In genomic region chr9:77717831-77718435, GRCm38 (mm10) we compare ENCODE assay signal across 28 mouse cellular contexts. TPM values are rescaled to one million over a fixed set of nuclear protein-coding genes. Genes with fewer than 3 reads are reported as not detected.
A peak's percentile ranks its signal among the peaks of the same experiment; 100 is the strongest.
DNase-seq lines count a peak whose midpoint lies in the region; ATAC-seq lines count a peak whose summit lies in the region.
"Had no signal": no experiment of that assay in that cellular context is flagged by ENCODE, and none has a peak within 500 bp of the region (broad histone marks: within the 10 kb centered on the region; RNA-seq: fewer than 3 reads in every experiment).

No protein-coding gene starts in this region.

- no peak overlapping the region for H3K9ac ChIP-seq in liver, embryonic 16.5 days (ENCODE audit: low read depth, low read length)
- H3K9ac ChIP-seq in liver, embryonic 12.5 days = no peak overlapping the region
- H3K9ac ChIP-seq: heart, embryonic 13.5 days; hindbrain, embryonic 14.5 days; limb, embryonic 15.5 days; liver, postnatal 0 days; midbrain, embryonic 15.5 days had no signal

- ATAC-seq in liver, embryonic 16.5 days (ENCODE audit: low read depth) = peak; percentile 30; the same call in 1 of the 2 replicates
- ATAC-seq in liver, embryonic 12.5 days = no peak
- ATAC-seq: activated CD4-positive, CD25-positive, alpha-beta regulatory T cell, adult 4 months; forebrain, embryonic 16.5 days; intestine, postnatal 0 days; liver, postnatal 0 days; midbrain, embryonic 15.5 days had no signal

- H3K27me3 ChIP-seq in liver, embryonic 16.5 days (ENCODE audit: control insufficient read depth, insufficient read depth, low read depth, low read length) = no peaks in the 10 kb centered on the region
- no peaks in the 10 kb centered on the region for H3K27me3 ChIP-seq in liver, embryonic 12.5 days (replicated peaks)
- H3K27me3 ChIP-seq: CH12.LX; heart, embryonic 13.5 days; limb, embryonic 15.5 days; midbrain, embryonic 15.5 days had no signal

- H3K36me3 ChIP-seq in liver, embryonic 16.5 days (ENCODE audit: control insufficient read depth, insufficient read depth) = no peaks in the 10 kb centered on the region
- H3K36me3 ChIP-seq in liver, embryonic 12.5 days = no peaks in the 10 kb centered on the region
- H3K36me3 ChIP-seq: heart, embryonic 13.5 days; limb, embryonic 10.5 days; limb, embryonic 15.5 days; midbrain, embryonic 10.5 days; midbrain, embryonic 15.5 days had no signal

- no peak overlapping the region for H3K27ac ChIP-seq in liver, embryonic 16.5 days (ENCODE audit: low read length)
- no peak overlapping the region for H3K27ac ChIP-seq in liver, embryonic 12.5 days
- H3K27ac ChIP-seq: gastrocnemius, adult 2 months; heart, adult 2 months; heart, embryonic 13.5 days; hindbrain, embryonic 14.5 days; limb, embryonic 10.5 days; limb, embryonic 15.5 days; midbrain, embryonic 10.5 days; midbrain, embryonic 15.5 days had no signal

- no peak overlapping the region for H3K4me2 ChIP-seq in liver, embryonic 16.5 days (ENCODE audit: low read depth, low read length)
- H3K4me2 ChIP-seq in liver, embryonic 12.5 days = no peak overlapping the region
- H3K4me2 ChIP-seq: heart, embryonic 13.5 days; hindbrain, embryonic 14.5 days; limb, embryonic 15.5 days; midbrain, embryonic 15.5 days had no signal

- WGBS in liver, embryonic 16.5 days (ENCODE audit: insufficient replicate concordance) = 43% methylated on average over 5 of the region's 5 CpGs
- WGBS in liver, embryonic 12.5 days (ENCODE audit: insufficient replicate concordance) = 27% methylated on average over 5 of the region's 5 CpGs

- peaks cover 6% of the 10 kb centered on the region for H3K4me1 ChIP-seq in liver, embryonic 16.5 days (ENCODE audit: control insufficient read depth, low read depth, low read length)
- no peaks in the 10 kb centered on the region for H3K4me1 ChIP-seq in liver, embryonic 12.5 days
- H3K4me1 ChIP-seq: limb, embryonic 10.5 days; limb, embryonic 15.5 days; midbrain, embryonic 10.5 days; midbrain, embryonic 15.5 days had no signal

- peak; percentile 75 for DNase-seq in heart, adult 11 months
- no peak for DNase-seq in heart, adult 9 months (ENCODE audit: low spot score in 2 of 2)
- peak; percentile 21 for DNase-seq in kidney, postnatal 10 days
- DNase-seq in thymus, postnatal 14 days = no peak
- no peak for DNase-seq in right cerebral cortex, postnatal 36 days (ENCODE audit: low spot score in 2 of 2)
- DNase-seq: cerebellum, adult 18-20 months; cerebellum, postnatal 14 days; gastrocnemius, adult 2 months; gastrocnemius, postnatal 36 days; heart, adult 2 months; heart, postnatal 10 days; liver, postnatal 0 days; right cerebral cortex, postnatal 25 days; spleen, adult 18-20 months; thymus, adult 2 months had no signal

- no peak overlapping the region for H3K4me3 ChIP-seq in liver, embryonic 16.5 days (ENCODE audit: low read depth, low read length)
- H3K4me3 ChIP-seq in liver, embryonic 12.5 days = no peak overlapping the region
- H3K4me3 ChIP-seq: erythroblast, embryonic 14.5 days; gastrocnemius, adult 2 months; heart, adult 2 months; heart, embryonic 13.5 days; limb, embryonic 10.5 days; limb, embryonic 15.5 days; midbrain, embryonic 10.5 days; midbrain, embryonic 15.5 days had no signal

- H3K9me3 ChIP-seq in liver, embryonic 16.5 days (replicated peaks; ENCODE audit: control insufficient read depth, low read length) = no peaks in the 10 kb centered on the region
- no peaks in the 10 kb centered on the region for H3K9me3 ChIP-seq in liver, embryonic 12.5 days (replicated peaks)
- H3K9me3 ChIP-seq: heart, embryonic 13.5 days; limb, embryonic 10.5 days; limb, embryonic 15.5 days; midbrain, embryonic 10.5 days; midbrain, embryonic 15.5 days had no signal

RNA-seq across cellular contexts. Expression of gene Gclc, which starts 36.4 kb away (rescaled TPM):
- polyA plus RNA-seq in liver, embryonic 16.5 days (2015; fragmentation: Nextera tagmentation; extraction: Ambion mirVana) = 21.9 and 24.6 TPM in 2 replicates
- polyA plus RNA-seq in liver, embryonic 12.5 days (2016; fragmentation: Nextera tagmentation; extraction: Ambion mirVana) = 44.5 and 45.0 TPM in 2 replicates

Comparison
In these comparisons a context has a peak if more than half of its experiments do, and no peak if none do; other contexts are left out.
1. DNase-seq: peak in heart, adult 11 months (single experiment) and kidney, postnatal 10 days (single experiment); none in heart, adult 9 months (0 of 2), thymus, postnatal 14 days (single experiment) and right cerebral cortex, postnatal 36 days (0 of 2).